In the genomic region with DNA sequence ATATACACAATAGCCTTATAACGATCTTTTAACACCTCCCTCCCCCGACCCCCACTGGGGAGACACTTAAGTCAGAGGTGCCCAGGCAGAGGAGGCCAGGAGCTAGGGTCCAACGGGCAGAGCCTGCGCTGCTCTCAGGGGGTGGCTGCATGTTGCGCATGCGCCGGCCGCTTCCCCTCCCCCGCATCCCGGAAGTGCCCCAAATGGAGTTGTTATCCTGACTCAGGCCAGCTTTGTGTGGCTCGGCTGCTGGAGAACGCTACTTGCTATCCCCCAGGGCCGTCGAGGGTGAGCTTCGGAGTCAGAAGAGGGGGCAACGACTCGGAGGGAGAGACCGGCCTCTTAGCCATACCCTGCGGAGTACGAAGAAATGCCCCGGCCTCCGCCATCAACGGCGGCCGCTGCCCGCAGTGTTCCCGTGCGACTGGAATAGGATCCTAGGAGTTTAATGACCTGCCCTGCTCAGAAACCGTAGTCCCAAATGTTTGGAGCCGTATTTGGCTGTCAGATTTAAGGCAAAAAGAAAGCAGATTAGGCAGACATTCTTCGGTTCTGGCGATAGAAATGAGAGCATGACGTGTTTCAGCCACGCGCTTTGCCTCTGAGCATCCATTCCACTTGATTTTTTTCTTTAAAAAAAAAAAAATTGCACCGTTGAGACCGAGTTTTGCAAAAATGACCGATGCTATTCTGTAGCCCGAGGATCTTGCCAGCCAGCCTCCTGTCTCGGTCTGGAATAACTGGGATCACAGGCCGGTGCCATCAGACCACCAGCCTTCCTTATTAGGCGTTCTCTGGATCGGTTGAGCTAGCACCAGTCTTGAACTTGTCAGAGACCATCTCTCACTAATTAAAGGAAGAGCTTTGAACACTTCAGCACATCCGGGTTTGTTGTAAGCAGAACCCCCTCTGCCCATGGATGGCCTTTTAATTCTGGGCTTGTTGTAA, we compare ENCODE assay signal across 8 mouse cellular contexts. TPM values are rescaled to one million over a fixed set of nuclear protein-coding genes. Genes with fewer than 3 reads are reported as not detected.
DNase-seq lines count a peak whose midpoint lies in the region; ATAC-seq and TF ChIP-seq lines count a peak whose summit lies in the region.

No protein-coding gene starts in this region.

- peaks cover 7 to 18% of the 10 kb centered on the region in 2 experiments; a peak in 3 of 4 replicates for H3K4me1 ChIP-seq in ES-E14 (ENCODE audit: control insufficient read depth in 2 of 2, insufficient read depth in 2 of 2, low read length in 2 of 2, poor library complexity in 1 of 2)
- H3K4me1 ChIP-seq in cerebellum, adult 2 months (ENCODE audit: control insufficient read depth, insufficient read depth, low read length), result peaks cover 3% of the 10 kb centered on the region; the same call in 1 of the 2 replicates
- peaks cover 28% of the 10 kb centered on the region for H3K4me1 ChIP-seq in lung, embryonic 16.5 days (replicated peaks; ENCODE audit: control insufficient read depth, insufficient read depth, low read length)

- H3K27me3 ChIP-seq in cerebellum, adult 2 months (ENCODE audit: control insufficient read depth, insufficient read depth, low read length), result no peaks in the 10 kb centered on the region
- H3K27me3 ChIP-seq in lung, embryonic 16.5 days (ENCODE audit: control insufficient read depth, insufficient read depth, low read depth, low read length), result no peaks in the 10 kb centered on the region

- no peaks in the 10 kb centered on the region for H3K36me3 ChIP-seq in ES-E14 (ENCODE audit: control insufficient read depth, insufficient read depth, low read length, poor library complexity, severe bottlenecking)
- H3K36me3 ChIP-seq in lung, embryonic 16.5 days (ENCODE audit: control insufficient read depth, insufficient read depth, low read length), result no peaks in the 10 kb centered on the region; the same call in 1 of the 2 replicates

- WGBS in cerebellum, adult 2 months, result 1% methylated on average over 44 of the region's 44 CpGs
- WGBS in lung, embryonic 16.5 days, result 2% methylated on average over 44 of the region's 44 CpGs

- peak; percentile 77 for ATAC-seq in hematopoietic stem cell, adult 5-6 weeks (replicated peaks in 1 of 2; ENCODE audit: insufficient read depth in 1 of 2, low FRiP score in 2 of 2, low TSS enrichment in 1 of 2, low read depth in 1 of 2, poor library complexity in 2 of 2, severe bottlenecking in 2 of 2)
- peak; percentile 92 for ATAC-seq in lung, embryonic 16.5 days (ENCODE audit: low read depth)

- in situ Hi-C loops in ES-E14 (cut with MboI; ENCODE audit: low sequenced_read_pairs in 2 of 2, unreplicated experiment in 2 of 2), result loop anchor here (5.0 to 10.0 kb wide), 2 partner anchors 118 to 256 kb away; no protein-coding TSS in a partner anchor

- H3K4me2 ChIP-seq in lung, embryonic 16.5 days (ENCODE audit: low read depth, low read length), result peak overlapping the region; percentile 69

- no peaks in the 10 kb centered on the region for H3K9me3 ChIP-seq in ES-E14 (ENCODE audit: control insufficient read depth, insufficient read depth, low read depth, low read length)
- H3K9me3 ChIP-seq in lung, embryonic 16.5 days (ENCODE audit: control insufficient read depth, low read length), result no peaks in the 10 kb centered on the region; the same call in 1 of the 2 replicates

- DNase-seq in ES-E14 (ENCODE audit: low read depth, low spot score), result peak; percentile 66
- peak; percentile 87 to 90 for DNase-seq in cerebellum, adult 2 months
- DNase-seq in forelimb bud, embryonic 11.5 days (ENCODE audit: low read depth, low spot score), result peak; percentile 89
- peak; percentile 71 for DNase-seq in layer of hippocampus, adult 9-10 months (ENCODE audit: low spot score)
- peak; percentile 83 for DNase-seq in ovary, postnatal 10 days (ENCODE audit: low spot score)
- DNase-seq in thymus, postnatal 0 days (ENCODE audit: low spot score), result peak; percentile 91

- peak overlapping the region; percentile 41 for H3K27ac ChIP-seq in ES-E14 (ENCODE audit: insufficient read depth, low read depth, low read length, poor library complexity, severe bottlenecking)
- H3K27ac ChIP-seq in cerebellum, adult 2 months (ENCODE audit: insufficient read depth, low read length), result peak overlapping the region; percentile 72
- H3K27ac ChIP-seq in lung, embryonic 16.5 days (ENCODE audit: low read length), result peak overlapping the region; percentile 89

- peak overlapping the region; percentile 75 to 81 for H3K4me3 ChIP-seq in ES-E14 (ENCODE audit: insufficient read depth in 1 of 2, low read depth in 1 of 2, low read length in 2 of 2, poor library complexity in 1 of 2, severe bottlenecking in 1 of 2)
- peak overlapping the region; percentile 77 for H3K4me3 ChIP-seq in cerebellum, adult 2 months (replicated peaks; ENCODE audit: insufficient read depth, low read depth, low read length)
- peak overlapping the region; percentile 78 for H3K4me3 ChIP-seq in lung, embryonic 16.5 days (ENCODE audit: low read length)

- peak overlapping the region; percentile 85 for H3K9ac ChIP-seq in ES-E14 (ENCODE audit: insufficient read depth, low read depth, low read length, poor library complexity, severe bottlenecking)
- H3K9ac ChIP-seq in lung, embryonic 16.5 days (ENCODE audit: low read length), result peak overlapping the region; percentile 86

- TF ChIP-seq CTCF in cerebellum, adult 2 months (IDR thresholded peaks at IDR 0.05; ENCODE audit: borderline replicate concordance, insufficient read depth, low read depth, low read length), result no peak

- peak; percentile 92 for TF ChIP-seq POLR2A in cerebellum, adult 2 months (IDR thresholded peaks at IDR 0.05; ENCODE audit: borderline replicate concordance, insufficient read depth, low read length)

TF ChIP-seq in ES-E14, 5 proteins besides CTCF, POLR2A, EP300 and RAD21:
- TF ChIP-seq MAFK (IDR thresholded peaks at IDR 0.05; ENCODE audit: insufficient read depth, low read depth, low read length), result peak; percentile 68; the same call in 1 of the 2 replicates
- TF ChIP-seq CHD2 (IDR thresholded peaks at IDR 0.05; ENCODE audit: low read depth, low read length), result no peak
- TF ChIP-seq ZC3H11A (IDR thresholded peaks at IDR 0.05; ENCODE audit: borderline replicate concordance, low read depth, low read length), result no peak
- TF ChIP-seq HCFC1 (IDR thresholded peaks at IDR 0.05; ENCODE audit: borderline replicate concordance, insufficient read depth, low read length), result no peak
- TF ChIP-seq ZNF384 (IDR thresholded peaks at IDR 0.05; ENCODE audit: low read depth, low read length), result no peak

RNA-seq across cellular contexts. Expression of gene Tmem44, which starts 39.9 kb away (rescaled TPM):
- total RNA-seq in ES-E14 (2012; rRNA removed), result 4.2 and 9.2 TPM in 2 replicates
- 17.4 and 20.8 TPM in 2 replicates for polyA plus RNA-seq in cerebellum, adult 2 months (2012; rRNA removed)
- 3.8 and 6.6 TPM in 2 replicates for total RNA-seq in hematopoietic stem cell, adult 5-6 weeks (2017)
- 23.5 and 23.8 TPM in 2 replicates for polyA plus RNA-seq in lung, embryonic 16.5 days (2015; fragmentation: Nextera tagmentation; extraction: Ambion mirVana)
- polyA plus RNA-seq in thymus, postnatal 0 days (2015; fragmentation: Nextera tagmentation; extraction: Ambion mirVana), result 2.1 and 2.2 TPM in 2 replicates

Comparison
In these comparisons a context has a peak if more than half of its experiments do, and no peak if none do; other contexts are left out.
1. Peak in every context shown above with its lines: DNase-seq, ATAC-seq, H3K4me3 ChIP-seq and H3K27ac ChIP-seq.